Mouse (Mus musculus): ENCODE results near the gene Ascc1. TPM values are rescaled to one million over a fixed set of nuclear protein-coding genes. Genes with fewer than 3 reads are reported as not detected.
A peak's percentile ranks its signal among the peaks of the same experiment; 100 is the strongest.

Gene Ascc1
- polyA plus RNA-seq, 1 experiment = 31.5 TPM

DNA sequence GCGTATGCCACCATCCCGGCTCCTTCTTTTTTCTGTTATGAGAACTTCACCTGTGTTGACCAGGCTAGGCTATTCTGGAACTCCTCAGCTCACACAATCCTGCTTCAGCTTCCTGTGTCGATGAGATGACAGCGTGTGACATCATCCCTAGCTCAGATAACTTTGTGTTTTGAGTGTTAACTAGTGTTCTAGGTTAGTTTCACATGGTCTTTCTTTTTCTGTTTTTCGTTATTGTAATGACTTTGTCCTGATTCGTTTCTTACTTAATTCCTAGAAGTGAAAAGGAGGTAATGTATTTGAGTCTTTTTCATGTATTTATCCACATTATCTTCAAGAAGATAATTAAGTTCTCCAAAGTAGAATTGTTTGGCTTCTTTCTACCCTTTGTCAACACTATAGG is 13.6 kb downstream of the Ascc1 start:
- no peak for DNase-seq (ENCODE audit: low read depth)

GRCm38 (mm10) chr10:60019299-60019698 is 16.7 kb downstream of the Ascc1 start:
- no peak for DNase-seq (ENCODE audit: low read depth)

DNA sequence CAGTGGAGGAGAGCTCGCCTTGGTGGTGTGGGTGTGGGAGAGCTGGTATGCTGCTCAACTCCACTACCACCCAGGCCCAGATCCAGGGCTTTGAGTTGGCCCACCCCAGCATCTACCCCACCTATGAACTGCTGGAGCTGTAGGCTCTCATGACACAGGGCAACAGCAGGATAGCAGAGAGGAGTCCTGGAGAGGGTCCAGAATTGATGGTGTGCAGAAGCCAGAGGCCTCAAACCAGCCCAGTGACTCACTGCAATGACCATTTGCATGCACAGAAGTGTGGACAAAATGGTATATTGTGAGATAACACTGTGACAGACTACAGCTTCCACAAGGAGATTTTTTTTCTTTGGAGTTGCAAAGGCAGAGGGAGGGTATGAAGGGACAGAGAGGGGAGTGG is 21.1 kb downstream of the Ascc1 start:
- DNase-seq (ENCODE audit: low read depth) = no peak

DNA sequence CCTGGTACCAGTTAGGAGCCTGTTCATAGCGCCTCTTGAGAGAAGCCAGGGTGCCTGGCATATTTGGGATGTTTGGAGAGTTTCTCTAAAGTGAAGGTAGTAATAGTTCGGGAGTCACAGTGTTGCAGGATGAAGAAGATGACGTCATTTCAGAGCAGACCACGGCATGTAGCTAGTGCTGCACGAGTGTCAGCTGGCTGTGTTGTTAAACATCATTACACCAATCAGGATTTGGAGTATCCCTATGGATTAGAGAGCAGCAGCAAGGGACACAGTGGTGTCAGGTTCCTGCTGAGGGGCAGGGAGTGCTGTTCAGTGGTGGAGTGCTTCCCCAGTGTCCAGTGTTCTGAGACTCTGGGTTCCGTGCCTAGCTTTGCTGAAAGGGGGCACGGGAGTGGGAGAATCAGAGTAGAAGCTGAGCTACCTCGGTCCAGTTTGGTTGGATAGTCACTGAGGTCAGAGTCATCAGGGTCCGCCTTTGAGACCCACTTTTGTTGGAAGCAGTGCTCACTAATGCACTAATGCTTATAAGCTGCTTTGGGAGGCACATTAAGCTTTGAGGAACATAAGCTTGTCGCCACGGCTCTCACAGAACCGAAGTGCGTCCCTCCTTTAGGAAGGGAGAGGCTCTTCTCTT is 24.3 kb downstream of the Ascc1 start:
- no peak for DNase-seq (ENCODE audit: low read depth)

- no peak for DNase-seq (ENCODE audit: low read depth)
Observed at GRCm38 (mm10) chr10:60027619-60028084, 25.0 kb downstream of the Ascc1 start.

GRCm38 (mm10) chr10:60028181-60028580 is 25.6 kb downstream of the Ascc1 start:
- no peak for DNase-seq (ENCODE audit: low read depth)

DNA sequence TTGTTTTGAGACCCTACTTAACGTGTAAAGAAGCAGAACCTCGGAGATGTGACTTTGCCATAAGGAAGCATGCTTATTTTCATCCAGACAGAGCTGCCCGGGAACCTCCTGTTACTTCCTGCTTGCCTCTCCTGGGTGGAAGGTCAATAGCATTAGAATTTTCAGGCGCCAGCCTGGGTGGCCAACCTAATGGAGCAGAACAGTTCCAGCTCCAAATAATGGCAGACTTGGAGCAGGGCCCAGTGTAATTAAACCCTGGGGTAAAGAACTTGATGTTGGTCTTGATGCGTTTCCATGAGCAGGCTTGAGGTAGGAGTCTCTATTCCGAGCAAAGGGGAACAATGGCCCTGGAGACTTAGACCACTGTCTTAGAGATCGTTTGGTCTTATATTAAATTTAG is 26.4 kb downstream of the Ascc1 start:
- DNase-seq (ENCODE audit: low read depth) = peak; percentile 19

DNA sequence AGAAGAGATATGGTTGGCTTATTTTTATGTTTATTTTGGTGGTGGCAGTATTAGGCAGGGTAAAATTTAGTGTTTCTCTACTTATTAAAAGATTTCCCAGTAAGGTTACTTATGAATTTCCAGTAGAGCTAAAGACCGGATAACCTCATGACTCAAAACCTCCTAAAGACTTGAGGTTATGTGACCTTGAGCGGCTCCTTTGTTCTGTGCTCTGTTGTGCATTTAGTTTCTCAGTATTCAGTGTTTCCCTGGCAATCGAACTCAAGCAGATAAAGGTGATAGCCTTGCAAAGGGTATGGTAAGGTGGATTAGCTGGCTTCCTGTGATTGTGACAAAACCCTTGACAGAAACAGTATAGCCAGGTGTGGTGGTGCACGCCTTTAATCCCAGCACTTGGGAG is 26.8 kb downstream of the Ascc1 start:
- no peak for DNase-seq (ENCODE audit: low read depth)

GRCm38 (mm10) chr10:60031562-60031961 is 29.0 kb downstream of the Ascc1 start:
- no peak for DNase-seq (ENCODE audit: low read depth)

GRCm38 (mm10) chr10:60031985-60032384 is 29.4 kb downstream of the Ascc1 start:
- DNase-seq (ENCODE audit: low read depth) = no peak

DNA sequence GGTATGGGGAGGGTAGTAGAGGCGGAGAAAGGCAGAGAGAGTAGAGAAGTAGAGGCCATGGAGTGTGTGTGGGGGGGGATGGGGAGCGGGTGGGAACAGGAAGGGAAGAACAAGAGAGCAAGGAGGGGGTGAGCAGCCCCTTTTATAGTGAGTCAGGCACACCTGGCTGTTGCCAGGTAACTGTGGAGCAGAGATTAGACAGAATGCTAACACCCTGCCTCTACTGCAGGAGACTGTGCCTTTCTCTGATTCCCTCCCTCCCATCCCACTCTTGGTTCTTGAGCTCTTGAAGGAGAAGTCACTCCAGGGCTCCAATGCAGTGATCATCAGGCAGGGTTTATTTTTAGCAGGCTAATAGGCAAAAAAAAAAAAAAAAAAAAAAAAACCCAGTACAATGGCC is 30.0 kb downstream of the Ascc1 start:
- no peak for DNase-seq (ENCODE audit: low read depth)

DNA sequence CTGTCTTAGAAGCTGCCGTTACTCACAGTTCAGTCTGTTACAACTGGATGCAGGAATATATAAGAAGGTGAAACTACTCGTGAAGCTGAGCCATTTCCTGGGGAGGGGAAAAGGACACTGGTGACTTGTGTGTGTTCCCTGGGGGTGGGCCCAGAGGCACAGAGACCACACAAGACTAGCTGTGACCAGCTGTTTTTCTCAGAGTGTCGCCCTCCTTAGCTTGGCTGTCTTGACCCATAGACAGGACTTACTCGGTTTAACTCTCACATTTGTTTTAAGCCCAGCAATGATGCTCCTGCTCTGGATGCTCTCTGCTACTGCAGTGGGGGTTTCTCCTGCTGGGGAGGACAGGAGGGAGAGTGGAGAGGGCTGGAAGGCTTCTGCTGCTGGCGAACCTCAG is 30.5 kb downstream of the Ascc1 start:
- no peak for DNase-seq (ENCODE audit: low read depth)

GRCm38 (mm10) chr10:60034621-60035020 is 32.0 kb downstream of the Ascc1 start:
- no peak for DNase-seq (ENCODE audit: low read depth)

GRCm38 (mm10) chr10:60035744-60036143 is 33.1 kb downstream of the Ascc1 start:
- DNase-seq (ENCODE audit: low read depth) = no peak

- peak; percentile 27 for DNase-seq (ENCODE audit: low read depth)
Observed at GRCm38 (mm10) chr10:60042350-60042922, 39.8 kb downstream of the Ascc1 start.

GRCm38 (mm10) chr10:60046696-60047095 is 44.1 kb downstream of the Ascc1 start:
- peak; percentile 33 for DNase-seq (ENCODE audit: low read depth)

- no peak for DNase-seq (ENCODE audit: low read depth)
Observed at GRCm38 (mm10) chr10:60050581-60050980, 48.0 kb downstream of the Ascc1 start.

GRCm38 (mm10) chr10:60053073-60053472 is 50.5 kb downstream of the Ascc1 start:
- no peak for DNase-seq (ENCODE audit: low read depth)

- DNase-seq (ENCODE audit: low read depth) = no peak
Observed at GRCm38 (mm10) chr10:60062173-60062572, 59.6 kb downstream of the Ascc1 start.

GRCm38 (mm10) chr10:60062931-60063330 is 60.3 kb downstream of the Ascc1 start:
- no peak for DNase-seq (ENCODE audit: low read depth)

GRCm38 (mm10) chr10:60066524-60066923 is 63.9 kb downstream of the Ascc1 start:
- no peak for DNase-seq (ENCODE audit: low read depth)

DNA sequence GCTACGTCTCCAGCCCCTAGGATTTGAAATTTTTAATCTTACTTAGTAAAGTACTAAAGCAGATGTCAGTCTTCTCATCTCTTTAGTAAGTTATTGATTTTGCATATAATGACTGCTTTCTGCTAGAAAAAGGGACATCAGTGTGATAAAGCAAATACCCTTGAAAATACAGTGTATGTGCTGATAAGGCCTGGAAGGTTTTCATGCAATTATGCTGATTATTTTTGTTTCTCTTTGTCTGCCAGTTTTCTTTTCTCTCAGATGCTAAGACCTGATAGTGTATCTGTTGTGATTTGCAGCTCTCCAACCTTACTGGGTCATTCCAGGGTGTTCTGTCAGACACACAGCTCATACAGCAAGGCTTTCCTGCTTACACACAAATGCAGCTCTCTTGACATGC is 72.6 kb downstream of the Ascc1 start:
- DNase-seq (ENCODE audit: low read depth) = no peak

GRCm38 (mm10) chr10:60077226-60077625 is 74.6 kb downstream of the Ascc1 start:
- no peak for DNase-seq (ENCODE audit: low read depth)

All from gonadal fat pad, adult 2 months (tissue).